Mouse (Mus musculus): Measurements from ENCODE around the gene Tead3.

DNA sequence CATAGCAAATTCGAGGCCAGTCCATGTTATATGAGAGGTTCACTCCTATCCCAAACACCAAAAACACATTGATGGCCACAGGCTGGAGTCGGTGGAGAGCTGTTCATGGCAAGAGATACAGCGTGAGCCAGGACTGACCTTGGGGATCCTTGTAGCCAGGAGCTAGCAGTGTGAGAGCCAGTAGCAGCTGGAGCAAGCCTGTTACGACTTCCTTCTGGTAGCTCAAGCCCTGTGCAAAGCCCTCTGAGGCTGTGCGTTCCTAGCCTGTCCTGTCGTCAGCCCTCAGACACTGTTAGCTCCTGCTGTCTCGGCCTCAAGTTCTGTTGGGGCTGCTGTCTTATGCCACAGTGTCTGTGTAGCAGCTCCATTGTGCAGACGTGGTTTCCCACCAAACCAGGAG lies 26.8 kb downstream of the Tead3 start:
- TF ChIP-seq CTCF (IDR thresholded peaks at IDR 0.05; ENCODE audit: control insufficient read depth, insufficient read depth, insufficient read length) (no peak), USF1 (IDR thresholded peaks at IDR 0.05; ENCODE audit: low read depth) (no peak), MYOD1 (IDR thresholded peaks at IDR 0.05; ENCODE audit: control insufficient read depth, insufficient read length, low read depth) (no peak)

Data from C2C12 (cell line).